Mouse (Mus musculus) thymus, postnatal 10 days (tissue): ENCODE results near the gene Thtpa.

Source experiments
- DNase-seq, 2 experiments: peaks; one replicate each; pipeline ENCODE4 v3.0.0; 2021; ENCODE audit warnings: low spot score in 2 of 2

The Thtpa gene

DNA sequence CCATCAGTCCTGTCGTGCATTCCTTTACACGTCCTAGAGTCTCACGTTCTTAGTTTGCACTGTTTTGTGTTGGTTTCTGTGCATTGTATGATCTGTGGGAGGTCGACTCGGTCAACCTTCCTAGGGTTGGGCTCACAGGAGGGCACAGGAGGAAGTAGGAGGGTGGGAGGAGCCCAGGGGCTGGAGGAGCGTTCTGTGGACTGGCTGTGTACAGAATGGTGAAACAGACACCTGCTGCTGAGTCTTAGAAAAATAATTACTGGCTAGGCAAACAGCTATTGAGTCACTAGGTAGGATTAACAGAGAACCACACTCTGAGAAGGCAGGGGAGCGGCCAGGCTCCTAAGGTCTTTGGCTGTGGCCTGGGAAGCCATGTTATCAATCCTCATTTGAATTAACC, 44.7 kb downstream of the Thtpa start:
- no peak for DNase-seq

DNA sequence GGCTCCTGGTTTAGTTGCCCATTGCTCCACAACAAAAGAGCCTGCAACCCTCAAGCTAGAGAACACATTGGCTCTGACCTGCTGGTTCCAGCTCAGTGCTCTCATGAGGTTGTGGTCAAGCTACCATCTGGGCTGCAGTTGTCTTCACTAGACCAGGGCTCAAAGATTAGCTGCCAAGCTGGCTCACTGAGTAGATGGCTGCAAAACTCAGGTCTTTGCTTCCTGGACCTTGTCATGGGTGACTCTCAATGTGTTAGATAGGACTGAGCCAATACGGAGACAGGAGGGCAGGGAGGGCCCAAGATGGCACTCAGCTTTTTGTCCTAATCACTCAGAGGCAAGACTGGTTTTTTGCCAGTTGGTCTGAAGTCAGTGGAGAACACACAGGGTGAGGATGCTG, 51.7 kb downstream of the Thtpa start:
- DNase-seq: no peak

DNA sequence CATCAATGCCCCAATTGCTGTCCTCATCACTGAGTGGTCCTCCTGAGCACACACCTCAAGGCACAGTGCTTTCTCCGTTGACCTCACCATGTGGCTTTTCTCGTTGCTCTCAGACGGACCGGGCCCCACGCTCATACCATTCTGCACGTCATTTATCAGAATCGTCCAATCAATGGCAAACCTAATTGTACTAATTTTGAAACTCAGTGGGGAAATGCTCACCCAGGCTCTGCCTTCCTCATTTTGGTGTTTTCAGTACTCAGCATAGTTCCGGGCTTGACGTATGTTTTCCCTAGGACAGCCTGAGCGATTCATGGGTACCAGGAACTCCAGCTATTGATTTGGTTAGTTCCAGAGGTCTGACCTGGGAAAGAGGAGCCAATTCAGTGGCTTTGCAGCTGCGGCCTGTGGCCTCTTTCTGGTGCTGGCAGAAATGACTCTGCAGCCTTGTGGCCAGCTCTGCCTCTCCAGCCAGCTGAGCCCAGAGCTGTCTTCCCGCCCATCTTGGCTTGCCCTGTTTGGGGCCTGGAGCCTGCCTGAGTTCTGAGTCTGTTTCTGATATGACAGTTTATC, 52.3 kb downstream of the Thtpa start:
- no peak for DNase-seq

DNA sequence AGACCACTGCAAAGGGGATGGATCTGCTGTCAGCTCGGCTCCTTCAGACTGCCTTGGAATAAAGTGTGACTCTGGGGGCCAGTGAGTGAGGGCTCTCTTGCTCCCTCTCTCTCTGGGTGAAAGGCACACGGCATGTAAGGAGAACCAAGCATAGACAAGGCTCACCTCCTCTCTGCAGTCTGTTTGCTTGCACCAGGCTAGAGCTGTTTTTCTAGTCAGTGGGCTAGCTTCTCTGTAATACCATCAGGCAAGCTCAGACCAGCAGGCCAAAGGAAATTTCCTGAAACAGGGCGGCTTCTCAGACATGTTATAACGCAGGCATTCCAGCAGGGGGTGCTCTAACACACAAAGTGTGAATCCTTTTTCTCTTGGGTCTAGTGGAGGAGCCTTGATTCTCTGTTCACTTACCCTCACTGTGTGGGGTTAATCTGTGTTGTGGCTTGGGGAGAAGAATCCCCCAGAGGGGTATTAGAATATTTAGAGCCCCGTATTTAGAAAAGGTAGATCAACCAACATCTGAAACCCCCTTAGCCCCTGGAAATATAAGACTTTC, 53.9 kb downstream of the Thtpa start:
- DNase-seq: peak; percentile 16 to 80
